Mouse (Mus musculus): ENCODE measurements at regions not wholly inside any gene's neighbourhood (a gene's known extent, or its start where the extent isn't known, plus 50 kb on each side); places are given as distances from the start of the nearest gene placed in this dataset.

DNA sequence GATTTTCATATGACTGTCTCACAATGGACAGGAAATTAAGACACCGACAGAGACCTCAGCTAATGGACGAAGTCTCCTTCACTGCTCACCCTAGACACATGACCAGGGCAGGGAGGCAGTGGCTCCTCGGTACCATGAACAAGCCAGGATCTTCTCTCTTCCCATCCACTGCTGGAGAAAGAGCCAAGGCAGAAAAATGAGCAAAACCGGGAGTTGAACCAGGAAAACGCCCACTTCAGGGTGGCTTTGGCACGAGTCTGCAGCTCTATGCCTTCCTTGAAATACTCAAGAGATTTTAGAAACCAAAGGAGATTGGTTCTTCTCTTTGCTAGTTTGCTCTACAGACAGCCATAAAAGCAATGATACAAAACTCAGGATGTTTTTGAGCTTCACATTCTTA, 172.3 kb downstream of the Drd1 start:
- H3K36me3 ChIP-seq (ENCODE audit: insufficient read depth) = no peaks in the 10 kb centered on the region
- TF ChIP-seq CTCF (IDR thresholded peaks at IDR 0.05; ENCODE audit: low read depth) = no peak
- ATAC-seq = no peak
- no peak overlapping the region for H3K4me2 ChIP-seq (ENCODE audit: low read depth)
- H3K4me1 ChIP-seq (ENCODE audit: insufficient read depth) = no peaks in the 10 kb centered on the region; the same call in 1 of the 2 replicates
- H3K9ac ChIP-seq = no peak overlapping the region
- no peak overlapping the region for H3K27ac ChIP-seq (ENCODE audit: low read depth, low read length)
- no peaks in the 10 kb centered on the region for H3K9me3 ChIP-seq (ENCODE audit: low read length)
- H3K27me3 ChIP-seq (ENCODE audit: insufficient read depth, low read length) = no peaks in the 10 kb centered on the region
- DNase-seq = no peak
- H3K4me3 ChIP-seq (ENCODE audit: low read depth, low read length) = no peak overlapping the region
- WGBS = 80% methylated on average over 6 of the region's 6 CpGs

DNA sequence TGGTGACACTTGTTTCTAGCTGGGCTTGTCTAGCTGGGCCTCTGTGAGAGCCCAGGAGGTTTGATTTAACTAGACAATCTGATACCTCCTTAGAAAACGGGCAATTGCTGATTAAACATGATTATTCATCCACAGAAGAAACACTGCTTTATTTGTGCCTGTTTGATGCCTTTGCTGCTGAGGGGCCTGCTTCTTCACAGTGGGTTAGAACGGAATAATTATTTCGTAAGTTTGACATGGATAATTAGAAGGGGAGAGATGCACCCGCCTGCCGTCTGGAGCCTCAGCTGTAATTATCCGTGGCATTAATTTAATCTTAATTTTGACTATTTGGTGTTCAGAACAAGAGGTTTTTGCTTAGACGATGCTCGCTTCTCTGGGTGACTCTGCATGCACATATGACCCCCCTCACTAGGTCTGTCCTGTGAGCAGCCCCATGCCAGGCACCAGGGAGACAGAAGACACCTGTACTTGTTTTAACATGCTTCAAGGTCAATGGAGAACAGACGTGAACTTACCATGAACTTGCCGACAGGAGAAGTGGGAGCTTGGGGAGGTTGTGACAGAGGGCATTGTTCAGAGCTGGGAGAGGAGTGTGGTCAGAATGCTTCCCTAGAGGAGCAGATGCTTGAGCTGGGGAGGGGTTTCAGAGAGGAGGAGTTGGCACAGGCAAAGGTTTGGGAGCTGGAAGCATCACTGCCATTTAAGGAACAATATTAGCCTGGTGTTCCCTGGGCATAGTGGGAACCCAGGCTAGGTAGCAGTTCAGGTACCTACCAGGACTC, 174.8 kb downstream of the Drd1 start:
- no peaks in the 10 kb centered on the region for H3K27me3 ChIP-seq (ENCODE audit: insufficient read depth, low read length)
- WGBS = 23% methylated on average over 10 of the region's 10 CpGs
- no peaks in the 10 kb centered on the region; the same call in 1 of the 2 replicates for H3K4me1 ChIP-seq (ENCODE audit: insufficient read depth)
- H3K4me2 ChIP-seq (ENCODE audit: low read depth) = no peak overlapping the region
- TF ChIP-seq CTCF (IDR thresholded peaks at IDR 0.05; ENCODE audit: low read depth) = no peak
- H3K4me3 ChIP-seq (ENCODE audit: low read depth, low read length) = no peak overlapping the region
- no peaks in the 10 kb centered on the region for H3K36me3 ChIP-seq (ENCODE audit: insufficient read depth)
- H3K27ac ChIP-seq (ENCODE audit: low read depth, low read length) = peak overlapping the region; percentile 54
- peak; percentile 82 for ATAC-seq
- H3K9ac ChIP-seq = no peak overlapping the region
- DNase-seq = no peak
- no peaks in the 10 kb centered on the region for H3K9me3 ChIP-seq (ENCODE audit: low read length)

DNA sequence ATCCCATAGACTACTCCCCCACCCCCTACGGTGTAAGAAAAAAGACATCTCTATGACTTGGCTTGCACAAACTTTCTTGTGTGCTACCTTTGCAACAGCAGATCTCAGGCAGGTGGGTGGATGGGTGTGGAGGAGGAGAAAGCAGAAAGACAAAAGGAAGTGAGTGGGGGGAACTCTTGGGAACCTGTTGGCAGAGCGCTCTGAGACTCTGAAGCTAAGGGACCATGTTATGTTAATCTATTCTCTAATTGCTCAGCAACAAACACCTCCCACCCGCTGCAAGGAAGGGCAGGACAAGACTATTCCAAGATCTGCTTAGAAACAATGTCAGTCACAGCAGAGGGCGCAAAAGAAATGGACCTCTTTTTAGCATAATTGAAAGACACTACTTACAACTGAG, 180.0 kb downstream of the Drd1 start:
- Histone ChIP-seq H3K27me3 (ENCODE audit: insufficient read depth, low read length) (no peaks in the 10 kb centered on the region), H3K36me3 (ENCODE audit: insufficient read depth) (no peaks in the 10 kb centered on the region), H3K9ac (no peak overlapping the region), H3K4me3 (ENCODE audit: low read depth, low read length) (no peak overlapping the region), H3K9me3 (ENCODE audit: low read length) (no peaks in the 10 kb centered on the region), H3K4me2 (ENCODE audit: low read depth) (no peak overlapping the region), H3K27ac (ENCODE audit: low read depth, low read length) (no peak overlapping the region), H3K4me1 (ENCODE audit: insufficient read depth) (no peaks in the 10 kb centered on the region; the same call in 1 of the 2 replicates)
- no peak for ATAC-seq
- TF ChIP-seq CTCF (IDR thresholded peaks at IDR 0.05; ENCODE audit: low read depth) = no peak
- DNase-seq = no peak
- 69% methylated on average over 4 of the region's 4 CpGs for WGBS

DNA sequence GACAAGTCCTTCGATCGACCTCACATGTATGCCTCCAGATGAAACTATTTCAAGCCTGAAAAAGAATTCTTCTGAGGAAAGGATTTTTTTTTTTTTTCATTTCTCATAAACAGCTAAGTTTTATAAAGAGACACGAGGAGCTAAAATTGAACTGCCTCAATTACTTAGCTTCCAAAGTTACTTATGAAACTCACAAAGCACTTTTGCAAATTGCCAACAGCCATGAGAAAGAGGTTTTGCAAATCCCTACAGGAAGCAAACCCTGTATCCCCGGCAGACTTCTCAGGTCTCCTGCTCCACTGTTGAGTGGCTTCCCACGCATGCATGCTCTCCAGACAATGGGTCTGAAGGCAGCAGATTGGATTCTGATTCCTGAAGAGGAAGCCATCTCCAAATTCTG, 190.2 kb downstream of the Drd1 start:
- WGBS = 80% methylated on average over 5 of the region's 5 CpGs
- H3K4me2 ChIP-seq (ENCODE audit: low read depth) = no peak overlapping the region

DNA sequence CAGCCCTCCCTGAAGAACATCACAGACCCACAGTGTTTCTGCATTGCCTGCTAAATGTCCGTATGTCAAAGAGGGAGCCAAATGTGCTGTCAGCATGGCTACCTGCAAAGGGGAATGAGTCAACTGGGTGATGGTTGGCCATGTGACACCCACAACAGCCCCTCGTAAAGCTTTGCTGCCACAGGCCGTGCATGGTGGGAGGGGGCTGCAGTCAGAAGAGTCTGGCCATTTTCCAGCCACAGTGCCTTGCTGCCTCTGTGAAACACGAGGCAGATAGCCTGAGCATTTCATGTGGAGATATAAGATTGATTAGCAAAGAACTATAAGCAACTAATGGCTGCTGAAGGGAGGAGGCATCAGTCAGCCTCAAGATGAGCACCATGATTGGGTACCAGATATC, 193.2 kb downstream of the Drd1 start:
- H3K9me3 ChIP-seq (ENCODE audit: low read length) = no peaks in the 10 kb centered on the region
- H3K27ac ChIP-seq (ENCODE audit: low read depth, low read length) = no peak overlapping the region
- no peak for DNase-seq
- ATAC-seq = no peak
- no peak overlapping the region for H3K4me3 ChIP-seq (ENCODE audit: low read depth, low read length)
- no peak for TF ChIP-seq CTCF (IDR thresholded peaks at IDR 0.05; ENCODE audit: low read depth)
- H3K36me3 ChIP-seq (ENCODE audit: insufficient read depth) = no peaks in the 10 kb centered on the region
- 38% methylated on average over 4 of the region's 4 CpGs for WGBS
- no peaks in the 10 kb centered on the region; the same call in 1 of the 2 replicates for H3K4me1 ChIP-seq (ENCODE audit: insufficient read depth)
- no peak overlapping the region for H3K9ac ChIP-seq
- no peaks in the 10 kb centered on the region for H3K27me3 ChIP-seq (ENCODE audit: insufficient read depth, low read length)
- no peak overlapping the region for H3K4me2 ChIP-seq (ENCODE audit: low read depth)

More for the DNA sequence above, 190.2 kb downstream of the Drd1 start:
- DNase-seq (no peak), ATAC-seq (no peak)
- Histone ChIP-seq H3K4me1 (ENCODE audit: insufficient read depth) (no peaks in the 10 kb centered on the region; the same call in 1 of the 2 replicates), H3K27ac (ENCODE audit: low read depth, low read length) (no peak overlapping the region), H3K27me3 (ENCODE audit: insufficient read depth, low read length) (no peaks in the 10 kb centered on the region), H3K9me3 (ENCODE audit: low read length) (no peaks in the 10 kb centered on the region), H3K36me3 (ENCODE audit: insufficient read depth) (no peaks in the 10 kb centered on the region), H3K9ac (no peak overlapping the region), H3K4me3 (ENCODE audit: low read depth, low read length) (no peak overlapping the region)
- TF ChIP-seq CTCF (IDR thresholded peaks at IDR 0.05; ENCODE audit: low read depth) = no peak

GRCm38 (mm10) chr13:53854196-53854595, 201.3 kb downstream of the Drd1 start:
- Histone ChIP-seq H3K9ac (no peak overlapping the region), H3K27me3 (ENCODE audit: insufficient read depth, low read length) (no peaks in the 10 kb centered on the region), H3K4me2 (ENCODE audit: low read depth) (no peak overlapping the region), H3K9me3 (ENCODE audit: low read length) (no peaks in the 10 kb centered on the region), H3K36me3 (ENCODE audit: insufficient read depth) (no peaks in the 10 kb centered on the region), H3K4me1 (ENCODE audit: insufficient read depth) (no peaks in the 10 kb centered on the region), H3K27ac (ENCODE audit: low read depth, low read length) (no peak overlapping the region), H3K4me3 (ENCODE audit: low read depth, low read length) (no peak overlapping the region)
- no peak for TF ChIP-seq CTCF (IDR thresholded peaks at IDR 0.05; ENCODE audit: low read depth)
- WGBS = 58% methylated on average over 2 of the region's 2 CpGs
- no peak for ATAC-seq
- no peak for DNase-seq

DNA sequence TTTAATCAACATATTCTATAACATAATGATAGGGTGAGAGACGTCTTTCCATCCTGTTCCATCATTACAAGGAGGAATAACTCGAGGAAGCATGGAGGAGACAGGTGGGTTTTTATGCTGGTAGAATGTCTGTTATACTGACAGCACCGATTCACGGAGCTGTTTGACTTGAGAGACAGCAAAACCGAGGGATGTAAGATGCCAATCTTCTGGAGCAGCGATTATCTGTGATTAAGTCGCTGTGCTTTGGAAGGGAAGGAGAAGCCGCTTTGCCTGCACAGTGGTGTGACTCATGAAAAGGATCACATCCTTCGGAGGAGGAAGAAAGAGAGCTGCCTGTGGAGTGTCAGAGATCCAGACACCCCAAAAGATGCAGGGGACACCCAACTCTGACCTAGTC, 205.4 kb downstream of the Drd1 start:
- H3K27me3 ChIP-seq (ENCODE audit: insufficient read depth, low read length) = no peaks in the 10 kb centered on the region
- H3K4me3 ChIP-seq (ENCODE audit: low read depth, low read length) = no peak overlapping the region
- no peak overlapping the region for H3K4me2 ChIP-seq (ENCODE audit: low read depth)
- no peak for TF ChIP-seq CTCF (IDR thresholded peaks at IDR 0.05; ENCODE audit: low read depth)
- 69% methylated on average over 9 of the region's 9 CpGs for WGBS
- no peaks in the 10 kb centered on the region for H3K4me1 ChIP-seq (ENCODE audit: insufficient read depth)
- ATAC-seq = peak; percentile 79; the same call in 1 of the 2 replicates
- 0 out of 2 replicates have a peak overlapping the region, but pooled peaks have one; percentile 15 for H3K27ac ChIP-seq (ENCODE audit: low read depth, low read length)
- H3K9me3 ChIP-seq (ENCODE audit: low read length) = no peaks in the 10 kb centered on the region
- no peak overlapping the region for H3K9ac ChIP-seq
- H3K36me3 ChIP-seq (ENCODE audit: insufficient read depth) = no peaks in the 10 kb centered on the region
- peak; percentile 41 for DNase-seq
